Mouse (Mus musculus) bone marrow macrophage, adult 2 months (primary cell): Measurements from ENCODE around the gene F2rl2.

Experiments
- CTCF ChIP-seq: IDR thresholded peaks from 2 replicates; pipeline ENCODE4 v1.5.1; 2012; ENCODE audit warnings: low read depth, mild to moderate bottlenecking, low read length, moderate library complexity
- POLR2A ChIP-seq: IDR thresholded peaks from 2 replicates; pipeline ENCODE4 v1.6.1; 2012; ENCODE audit warnings: mild to moderate bottlenecking, low read depth, low read length, borderline replicate concordance

DNA sequence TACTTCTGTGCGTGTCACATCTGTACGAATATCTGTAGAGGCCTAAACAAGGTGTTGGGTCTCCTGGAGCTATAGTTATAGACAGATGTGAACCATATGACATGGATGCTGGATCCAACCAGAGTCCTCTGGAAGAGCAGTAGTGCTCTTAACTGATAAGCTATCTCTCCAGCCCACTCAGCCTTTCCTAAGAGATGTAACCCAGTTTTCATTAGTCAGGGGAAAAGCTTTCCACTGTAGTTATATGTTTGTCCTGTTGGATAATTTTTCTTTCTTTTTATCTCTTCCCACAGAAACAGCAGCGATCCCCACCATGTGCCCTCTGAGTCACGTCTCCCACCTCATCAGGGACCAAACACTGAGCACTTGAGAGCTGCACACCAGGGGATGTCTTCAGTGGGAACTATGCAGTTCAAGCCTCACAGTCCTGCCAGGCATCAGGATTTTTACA lies 17.1 kb upstream of the F2rl2 start:
- TF ChIP-seq CTCF = no peak
- no peak for TF ChIP-seq POLR2A
